Mouse (Mus musculus): ENCODE data around the gene Zmiz1. TPM values are rescaled to one million over a fixed set of nuclear protein-coding genes. Genes with fewer than 3 reads are reported as not detected.
A peak's percentile ranks its signal among the peaks of the same experiment; 100 is the strongest.

The Zmiz1 gene
- polyA plus RNA-seq, 1 experiment from 2014 or later, result 21.2 TPM

- H3K36me3 ChIP-seq (ENCODE audit: control insufficient read depth, insufficient read depth, low read length), result no peaks in the 10 kb centered on the region
- H3K9me3 ChIP-seq (ENCODE audit: control insufficient read depth, low read length), result no peaks in the 10 kb centered on the region
- H3K4me1 ChIP-seq (ENCODE audit: control insufficient read depth, insufficient read depth, low read length), result peaks cover 86% of the 10 kb centered on the region
- H3K27ac ChIP-seq (ENCODE audit: low read length), result no peak overlapping the region
- H3K4me2 ChIP-seq (ENCODE audit: low read depth, low read length), result no peak overlapping the region
- ATAC-seq, result no peak
- 59% methylated on average over 22 of the region's 22 CpGs for WGBS
- H3K27me3 ChIP-seq (replicated peaks; ENCODE audit: control insufficient read depth, insufficient read depth, low read length), result no peaks in the 10 kb centered on the region
- H3K9ac ChIP-seq (ENCODE audit: low read depth, low read length), result 0 out of 2 replicates have a peak overlapping the region, but pooled peaks have one; percentile 21
- H3K4me3 ChIP-seq (ENCODE audit: low read length), result no peak overlapping the region
Observed at GRCm38 (mm10) chr14:25493301-25494241, 34.6 kb downstream of the Zmiz1 start.

- 66% methylated on average over 3 of the region's 3 CpGs for WGBS
- H3K4me2 ChIP-seq (ENCODE audit: low read depth, low read length), result no peak overlapping the region
- no peaks in the 10 kb centered on the region for H3K27me3 ChIP-seq (replicated peaks; ENCODE audit: control insufficient read depth, insufficient read depth, low read length)
- no peak overlapping the region for H3K27ac ChIP-seq (ENCODE audit: low read length)
- H3K4me3 ChIP-seq (ENCODE audit: low read length), result no peak overlapping the region
- H3K9ac ChIP-seq (ENCODE audit: low read depth, low read length), result no peak overlapping the region
- H3K9me3 ChIP-seq (ENCODE audit: control insufficient read depth, low read length), result no peaks in the 10 kb centered on the region
- H3K4me1 ChIP-seq (ENCODE audit: control insufficient read depth, insufficient read depth, low read length), result peaks cover 84% of the 10 kb centered on the region
- no peak for ATAC-seq
- no peaks in the 10 kb centered on the region for H3K36me3 ChIP-seq (ENCODE audit: control insufficient read depth, insufficient read depth, low read length)
Observed at GRCm38 (mm10) chr14:25494778-25495177, 35.8 kb downstream of the Zmiz1 start.

GRCm38 (mm10) chr14:25496116-25496515 lies 37.1 kb downstream of the Zmiz1 start:
- H3K9me3 ChIP-seq (ENCODE audit: control insufficient read depth, low read length), result no peaks in the 10 kb centered on the region
- H3K27me3 ChIP-seq (replicated peaks; ENCODE audit: control insufficient read depth, insufficient read depth, low read length), result no peaks in the 10 kb centered on the region
- H3K4me1 ChIP-seq (ENCODE audit: control insufficient read depth, insufficient read depth, low read length), result peaks cover 83% of the 10 kb centered on the region
- H3K4me2 ChIP-seq (ENCODE audit: low read depth, low read length), result no peak overlapping the region
- H3K27ac ChIP-seq (ENCODE audit: low read length), result no peak overlapping the region
- H3K4me3 ChIP-seq (ENCODE audit: low read length), result no peak overlapping the region
- no peak overlapping the region for H3K9ac ChIP-seq (ENCODE audit: low read depth, low read length)
- no peaks in the 10 kb centered on the region for H3K36me3 ChIP-seq (ENCODE audit: control insufficient read depth, insufficient read depth, low read length)
- ATAC-seq, result no peak
- WGBS, result 67% methylated on average over 2 of the region's 2 CpGs

DNA sequence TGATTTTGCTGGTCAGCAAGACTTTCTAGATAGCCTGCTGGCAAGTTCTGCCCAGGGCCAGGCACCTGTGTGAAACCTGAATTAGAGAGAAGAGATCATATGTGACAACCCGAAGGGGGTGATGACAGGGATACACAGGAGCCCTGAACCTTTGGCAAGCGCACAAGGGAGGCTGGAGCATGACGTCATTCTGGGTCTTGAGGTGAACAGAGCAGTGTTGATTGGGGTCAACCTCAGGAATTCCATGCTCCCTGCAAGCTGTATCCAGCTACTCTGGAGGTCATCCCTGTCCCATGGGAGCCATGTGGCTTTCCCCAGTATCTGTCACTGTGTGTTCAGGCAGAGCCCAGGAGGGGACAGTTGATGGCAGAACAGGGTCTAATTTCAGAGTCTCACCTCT lies 38.0 kb downstream of the Zmiz1 start:
- no peak overlapping the region for H3K4me2 ChIP-seq (ENCODE audit: low read depth, low read length)
- WGBS, result 69% methylated on average over 3 of the region's 3 CpGs
- no peaks in the 10 kb centered on the region for H3K36me3 ChIP-seq (ENCODE audit: control insufficient read depth, insufficient read depth, low read length)
- H3K9me3 ChIP-seq (ENCODE audit: control insufficient read depth, low read length), result no peaks in the 10 kb centered on the region
- H3K27ac ChIP-seq (ENCODE audit: low read length), result no peak overlapping the region
- H3K9ac ChIP-seq (ENCODE audit: low read depth, low read length), result no peak overlapping the region
- no peak for ATAC-seq
- no peaks in the 10 kb centered on the region for H3K27me3 ChIP-seq (replicated peaks; ENCODE audit: control insufficient read depth, insufficient read depth, low read length)
- H3K4me1 ChIP-seq (ENCODE audit: control insufficient read depth, insufficient read depth, low read length), result peaks cover 80% of the 10 kb centered on the region
- no peak overlapping the region for H3K4me3 ChIP-seq (ENCODE audit: low read length)

DNA sequence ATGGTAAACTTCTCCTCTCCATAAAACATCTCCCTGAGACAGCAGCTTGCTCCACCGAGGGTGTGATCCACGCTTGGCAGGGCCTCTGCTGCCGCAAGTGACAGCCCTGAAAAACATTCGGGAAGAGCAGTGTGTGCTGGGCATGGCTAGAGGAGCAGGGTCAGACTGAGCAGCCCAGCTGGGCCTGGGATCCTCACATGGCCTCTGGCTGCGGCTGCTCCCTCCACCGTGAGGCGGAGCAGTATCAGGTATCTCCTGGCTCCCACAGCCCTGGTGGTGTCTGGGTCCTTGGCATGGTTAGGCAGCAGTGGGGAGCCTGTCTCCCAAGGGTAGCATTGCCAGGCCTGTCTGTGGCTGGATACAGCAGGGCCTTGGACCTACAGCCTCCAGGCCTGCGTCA lies 38.6 kb downstream of the Zmiz1 start:
- ATAC-seq, result 0 out of 2 replicates have a peak, but pooled peaks have one; percentile 5
- Histone ChIP-seq H3K9me3 (ENCODE audit: control insufficient read depth, low read length) (no peaks in the 10 kb centered on the region), H3K4me3 (ENCODE audit: low read length) (no peak overlapping the region), H3K27me3 (replicated peaks; ENCODE audit: control insufficient read depth, insufficient read depth, low read length) (no peaks in the 10 kb centered on the region), H3K36me3 (ENCODE audit: control insufficient read depth, insufficient read depth, low read length) (no peaks in the 10 kb centered on the region), H3K4me2 (ENCODE audit: low read depth, low read length) (no peak overlapping the region), H3K27ac (ENCODE audit: low read length) (peak overlapping the region; percentile 25; the same call in 1 of the 2 replicates), H3K4me1 (ENCODE audit: control insufficient read depth, insufficient read depth, low read length) (peaks cover 74% of the 10 kb centered on the region), H3K9ac (ENCODE audit: low read depth, low read length) (no peak overlapping the region)
- 41% methylated on average over 8 of the region's 8 CpGs for WGBS

DNA sequence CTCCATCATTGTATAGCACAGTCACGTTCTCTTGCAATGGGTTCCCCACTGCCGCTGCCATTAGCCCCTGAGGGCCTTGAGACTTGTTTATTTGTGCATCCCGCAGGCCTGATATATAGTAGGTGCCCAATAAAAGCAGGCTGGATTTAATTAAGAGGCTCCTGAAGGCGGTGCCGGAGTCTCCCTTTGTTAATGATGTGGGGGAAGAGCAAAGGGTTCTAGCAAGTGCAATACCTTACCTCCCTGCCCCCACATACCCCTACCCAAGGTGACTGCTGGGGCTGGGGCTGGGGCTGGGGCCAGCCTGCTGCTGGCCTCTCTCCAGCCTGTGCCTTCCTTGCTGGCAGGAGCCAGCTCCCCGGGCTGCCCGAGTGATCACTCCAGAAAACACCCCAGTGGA lies 39.4 kb downstream of the Zmiz1 start:
- Histone ChIP-seq H3K4me2 (ENCODE audit: low read depth, low read length) (no peak overlapping the region), H3K4me1 (ENCODE audit: control insufficient read depth, insufficient read depth, low read length) (peaks cover 66% of the 10 kb centered on the region), H3K27me3 (replicated peaks; ENCODE audit: control insufficient read depth, insufficient read depth, low read length) (no peaks in the 10 kb centered on the region), H3K36me3 (ENCODE audit: control insufficient read depth, insufficient read depth, low read length) (no peaks in the 10 kb centered on the region), H3K27ac (ENCODE audit: low read length) (0 out of 2 replicates have a peak overlapping the region, but pooled peaks have one; percentile 8), H3K4me3 (ENCODE audit: low read length) (no peak overlapping the region), H3K9me3 (ENCODE audit: control insufficient read depth, low read length) (no peaks in the 10 kb centered on the region), H3K9ac (ENCODE audit: low read depth, low read length) (0 out of 2 replicates have a peak overlapping the region, but pooled peaks have one; percentile 11)
- 38% methylated on average over 7 of the region's 7 CpGs for WGBS
- no peak for ATAC-seq

DNA sequence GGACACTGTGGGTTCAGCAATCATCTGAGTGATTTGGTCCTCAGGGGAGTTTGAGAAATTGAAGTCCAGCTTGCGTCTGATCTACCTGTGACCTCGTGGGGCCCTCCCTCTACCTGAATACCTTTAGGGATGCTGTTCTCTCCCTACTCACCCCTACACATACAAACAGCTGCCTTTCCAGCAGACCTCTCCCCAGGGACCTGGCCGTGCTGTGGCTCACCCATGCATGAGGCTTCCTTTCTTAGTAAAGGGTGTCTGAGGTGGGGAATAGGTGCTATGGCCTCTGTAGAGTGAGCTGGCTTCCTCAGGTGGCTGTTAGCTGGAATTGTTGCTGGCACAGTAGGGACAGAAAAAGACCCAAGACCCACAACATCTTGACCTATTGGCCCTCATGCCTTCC lies 40.5 kb downstream of the Zmiz1 start:
- Histone ChIP-seq H3K4me2 (ENCODE audit: low read depth, low read length) (no peak overlapping the region), H3K4me1 (ENCODE audit: control insufficient read depth, insufficient read depth, low read length) (peaks cover 64% of the 10 kb centered on the region), H3K27ac (ENCODE audit: low read length) (no peak overlapping the region), H3K4me3 (ENCODE audit: low read length) (no peak overlapping the region), H3K9me3 (ENCODE audit: control insufficient read depth, low read length) (no peaks in the 10 kb centered on the region), H3K27me3 (replicated peaks; ENCODE audit: control insufficient read depth, insufficient read depth, low read length) (no peaks in the 10 kb centered on the region), H3K9ac (ENCODE audit: low read depth, low read length) (no peak overlapping the region), H3K36me3 (ENCODE audit: control insufficient read depth, insufficient read depth, low read length) (peaks cover 2% of the 10 kb centered on the region; the same call in 1 of the 2 replicates)
- no peak for ATAC-seq
- WGBS, result 69% methylated on average over 3 of the region's 3 CpGs

GRCm38 (mm10) chr14:25500511-25501120 lies 41.6 kb downstream of the Zmiz1 start:
- Histone ChIP-seq H3K4me1 (ENCODE audit: control insufficient read depth, insufficient read depth, low read length) (peaks cover 67% of the 10 kb centered on the region), H3K36me3 (ENCODE audit: control insufficient read depth, insufficient read depth, low read length) (peaks cover 2% of the 10 kb centered on the region; the same call in 1 of the 2 replicates), H3K4me3 (ENCODE audit: low read length) (no peak overlapping the region), H3K27me3 (replicated peaks; ENCODE audit: control insufficient read depth, insufficient read depth, low read length) (no peaks in the 10 kb centered on the region), H3K9me3 (ENCODE audit: control insufficient read depth, low read length) (no peaks in the 10 kb centered on the region), H3K4me2 (ENCODE audit: low read depth, low read length) (no peak overlapping the region), H3K27ac (ENCODE audit: low read length) (no peak overlapping the region), H3K9ac (ENCODE audit: low read depth, low read length) (no peak overlapping the region)
- WGBS, result 35% methylated on average over 3 of the region's 3 CpGs
- ATAC-seq, result peak; percentile 57

DNA sequence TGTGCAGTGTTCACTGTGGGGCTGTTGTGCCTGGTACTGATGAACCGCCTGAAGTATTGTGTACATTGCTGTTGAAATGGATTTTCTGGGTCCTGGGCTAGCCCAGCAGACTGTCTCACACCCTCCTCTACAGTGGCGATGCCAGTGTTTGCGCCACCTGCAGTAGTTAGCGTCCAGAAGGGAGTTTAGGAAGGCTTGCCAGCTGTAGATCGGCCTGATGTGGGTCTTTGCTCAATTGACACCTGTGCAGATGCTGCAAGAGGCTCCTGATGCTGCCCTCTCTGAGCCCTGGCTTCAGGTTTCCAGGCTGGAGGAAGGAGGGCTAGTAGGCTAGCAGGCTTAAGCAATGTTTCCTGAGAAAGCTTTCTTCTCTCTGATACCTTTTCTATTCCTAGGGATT lies 42.5 kb downstream of the Zmiz1 start:
- no peak overlapping the region for H3K9ac ChIP-seq (ENCODE audit: low read depth, low read length)
- no peak overlapping the region for H3K27ac ChIP-seq (ENCODE audit: low read length)
- H3K27me3 ChIP-seq (replicated peaks; ENCODE audit: control insufficient read depth, insufficient read depth, low read length), result no peaks in the 10 kb centered on the region
- peaks cover 59% of the 10 kb centered on the region for H3K4me1 ChIP-seq (ENCODE audit: control insufficient read depth, insufficient read depth, low read length)
- H3K4me2 ChIP-seq (ENCODE audit: low read depth, low read length), result no peak overlapping the region
- ATAC-seq, result no peak
- no peak overlapping the region for H3K4me3 ChIP-seq (ENCODE audit: low read length)
- H3K9me3 ChIP-seq (ENCODE audit: control insufficient read depth, low read length), result no peaks in the 10 kb centered on the region
- peaks cover 2% of the 10 kb centered on the region; the same call in 1 of the 2 replicates for H3K36me3 ChIP-seq (ENCODE audit: control insufficient read depth, insufficient read depth, low read length)
- WGBS, result 75% methylated on average over 5 of the region's 5 CpGs
